Mouse (Mus musculus): ENCODE results near the gene Smoc1. TPM values are rescaled to one million over a fixed set of nuclear protein-coding genes. Genes with fewer than 3 reads are reported as not detected.
A peak's percentile ranks its signal among the peaks of the same experiment; 100 is the strongest.

Gene Smoc1
- polyA plus RNA-seq, 1 experiment from 2014 or later, result 15.5 TPM

GRCm38 (mm10) chr12:81226590-81226989 lies 200.0 kb downstream of the Smoc1 start:
- Histone ChIP-seq H3K27me3 (ENCODE audit: control insufficient read depth, insufficient read depth, low read length) (no peaks in the 10 kb centered on the region), H3K27ac (replicated peaks; ENCODE audit: low read depth, low read length) (no peak overlapping the region), H3K9ac (replicated peaks; ENCODE audit: low read length) (no peak overlapping the region), H3K4me2 (ENCODE audit: low read depth, low read length) (no peak overlapping the region), H3K4me3 (ENCODE audit: low read depth, low read length) (no peak overlapping the region), H3K4me1 (ENCODE audit: control insufficient read depth, insufficient read depth, low read length) (no peaks in the 10 kb centered on the region), H3K9me3 (replicated peaks; ENCODE audit: control insufficient read depth, low read length) (no peaks in the 10 kb centered on the region), H3K36me3 (replicated peaks; ENCODE audit: control insufficient read depth, insufficient read depth, low read depth, low read length) (no peaks in the 10 kb centered on the region)
- ATAC-seq (replicated peaks; ENCODE audit: insufficient number of reproducible peaks, low FRiP score, low TSS enrichment, low read depth) (no peak), DNase-seq (ENCODE audit: low spot score) (no peak)
- 72% methylated on average over 3 of the region's 3 CpGs for WGBS

- WGBS, result 77% methylated on average over 5 of the region's 5 CpGs
- DNase-seq (ENCODE audit: low spot score), result no peak
Measured at GRCm38 (mm10) chr12:81227767-81228460, 201.3 kb downstream of the Smoc1 start.

GRCm38 (mm10) chr12:81233746-81234380 lies 207.3 kb downstream of the Smoc1 start:
- H3K27me3 ChIP-seq (ENCODE audit: control insufficient read depth, insufficient read depth, low read length), result no peaks in the 10 kb centered on the region

More at GRCm38 (mm10) chr12:81227767-81228460, 201.3 kb downstream of the Smoc1 start:
- Histone ChIP-seq H3K36me3 (replicated peaks; ENCODE audit: control insufficient read depth, insufficient read depth, low read depth, low read length) (no peaks in the 10 kb centered on the region), H3K4me3 (ENCODE audit: low read depth, low read length) (no peak overlapping the region), H3K9ac (replicated peaks; ENCODE audit: low read length) (no peak overlapping the region), H3K9me3 (replicated peaks; ENCODE audit: control insufficient read depth, low read length) (no peaks in the 10 kb centered on the region), H3K27ac (replicated peaks; ENCODE audit: low read depth, low read length) (no peak overlapping the region), H3K4me1 (ENCODE audit: control insufficient read depth, insufficient read depth, low read length) (no peaks in the 10 kb centered on the region), H3K4me2 (ENCODE audit: low read depth, low read length) (no peak overlapping the region), H3K27me3 (ENCODE audit: control insufficient read depth, insufficient read depth, low read length) (no peaks in the 10 kb centered on the region)
- ATAC-seq (replicated peaks; ENCODE audit: insufficient number of reproducible peaks, low FRiP score, low TSS enrichment, low read depth), result no peak

GRCm38 (mm10) chr12:81235456-81236330 lies 209.1 kb downstream of the Smoc1 start:
- no peak for ATAC-seq (replicated peaks; ENCODE audit: insufficient number of reproducible peaks, low FRiP score, low TSS enrichment, low read depth)
- no peaks in the 10 kb centered on the region for H3K4me1 ChIP-seq (ENCODE audit: control insufficient read depth, insufficient read depth, low read length)
- no peak for DNase-seq (ENCODE audit: low spot score)
- no peaks in the 10 kb centered on the region for H3K36me3 ChIP-seq (replicated peaks; ENCODE audit: control insufficient read depth, insufficient read depth, low read depth, low read length)
- no peaks in the 10 kb centered on the region for H3K9me3 ChIP-seq (replicated peaks; ENCODE audit: control insufficient read depth, low read length)
- no peak overlapping the region for H3K9ac ChIP-seq (replicated peaks; ENCODE audit: low read length)
- H3K27ac ChIP-seq (replicated peaks; ENCODE audit: low read depth, low read length), result no peak overlapping the region
- WGBS, result 84% methylated on average over 10 of the region's 10 CpGs
- no peaks in the 10 kb centered on the region for H3K27me3 ChIP-seq (ENCODE audit: control insufficient read depth, insufficient read depth, low read length)
- no peak overlapping the region for H3K4me3 ChIP-seq (ENCODE audit: low read depth, low read length)
- H3K4me2 ChIP-seq (ENCODE audit: low read depth, low read length), result no peak overlapping the region

More at GRCm38 (mm10) chr12:81233746-81234380, 207.3 kb downstream of the Smoc1 start:
- H3K36me3 ChIP-seq (replicated peaks; ENCODE audit: control insufficient read depth, insufficient read depth, low read depth, low read length), result no peaks in the 10 kb centered on the region
- ATAC-seq (replicated peaks; ENCODE audit: insufficient number of reproducible peaks, low FRiP score, low TSS enrichment, low read depth) (no peak), DNase-seq (ENCODE audit: low spot score) (no peak)
- no peak overlapping the region for H3K27ac ChIP-seq (replicated peaks; ENCODE audit: low read depth, low read length)
- H3K4me2 ChIP-seq (ENCODE audit: low read depth, low read length), result no peak overlapping the region
- no peak overlapping the region for H3K9ac ChIP-seq (replicated peaks; ENCODE audit: low read length)
- 91% methylated on average over 1 of the region's 1 CpGs for WGBS
- H3K4me3 ChIP-seq (ENCODE audit: low read depth, low read length), result no peak overlapping the region
- H3K4me1 ChIP-seq (ENCODE audit: control insufficient read depth, insufficient read depth, low read length), result no peaks in the 10 kb centered on the region
- no peaks in the 10 kb centered on the region for H3K9me3 ChIP-seq (replicated peaks; ENCODE audit: control insufficient read depth, low read length)

Small RNA genes within 50 kb of the gene (microRNA-seq; reads per million reads assigned to microRNA genes)
- gene Mir3067 (ENCODE audit: borderline number of aligned reads), result 16.5 reads per million, percentile 18 among the genes with 10 or more reads in this experiment

Other genes with a start within 250 kb of the Smoc1 start
- 13.8 and 14.9 TPM in 2 replicates for gene Susd6, start 236.3 kb upstream of the Smoc1 start, polyA plus RNA-seq (2014; fragmentation: Nextera tagmentation; extraction: Ambion mirVana)
- 456 and 458 TPM in 2 replicates for gene Srsf5, start 81.3 kb upstream of the Smoc1 start, polyA plus RNA-seq (2014; fragmentation: Nextera tagmentation; extraction: Ambion mirVana)
- 0.20 TPM in 1 of 2 replicates, not detected in the other for gene Slc10a1, start 58.1 kb upstream of the Smoc1 start, polyA plus RNA-seq (2014; fragmentation: Nextera tagmentation; extraction: Ambion mirVana)